Mouse (Mus musculus) retina, postnatal 1 day (tissue): Measurements from ENCODE around the gene L2hgdh.

ENCODE experiments used
- DNase-seq: peaks from one replicate; pipeline ENCODE4 v3.0.0-alpha.2; 2012

Gene L2hgdh

GRCm38 (mm10) chr12:69653973-69654372 is 70.7 kb downstream of the L2hgdh start:
- DNase-seq = peak; percentile 25

DNA sequence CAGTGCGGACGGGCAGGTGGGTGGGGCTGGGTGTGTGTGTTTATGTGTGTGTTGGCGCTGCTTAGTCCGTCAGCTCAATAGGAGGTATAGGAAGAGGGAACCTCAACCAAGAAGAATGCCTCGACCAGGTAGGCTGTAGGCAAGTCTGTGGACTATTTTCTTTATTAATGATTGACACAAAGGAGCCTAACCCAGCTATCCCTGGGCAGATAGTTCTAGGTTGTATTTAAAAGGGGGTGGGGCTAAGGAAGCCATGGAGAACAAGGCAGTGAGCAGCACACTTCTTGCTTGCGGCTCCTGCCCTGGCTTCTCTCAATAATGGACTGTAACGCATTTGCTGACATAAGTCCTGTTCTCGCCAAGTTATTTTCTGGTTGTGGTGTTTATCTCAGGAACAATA is 75.2 kb downstream of the L2hgdh start:
- DNase-seq = no peak

GRCm38 (mm10) chr12:69645821-69646616 is 78.7 kb downstream of the L2hgdh start:
- no peak for DNase-seq

DNA sequence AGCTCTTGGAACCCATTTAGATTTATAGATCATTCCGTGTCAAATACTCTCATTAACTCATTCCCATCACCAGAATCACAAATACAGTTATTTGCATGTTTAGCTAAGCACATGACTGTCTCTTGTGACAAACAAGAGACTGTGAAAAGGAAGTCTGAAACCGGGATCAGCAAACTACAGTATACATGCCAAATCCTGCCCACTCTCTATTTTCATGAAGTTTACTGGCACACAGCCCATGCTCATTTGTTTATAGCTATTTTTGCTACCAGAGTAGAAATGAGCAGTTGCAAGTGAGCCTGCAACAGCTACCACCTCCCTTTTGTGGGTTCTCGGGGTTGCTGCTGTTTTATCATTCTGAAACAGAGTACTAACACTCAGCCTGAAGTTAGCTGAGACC is 79.8 kb downstream of the L2hgdh start:
- no peak for DNase-seq

DNA sequence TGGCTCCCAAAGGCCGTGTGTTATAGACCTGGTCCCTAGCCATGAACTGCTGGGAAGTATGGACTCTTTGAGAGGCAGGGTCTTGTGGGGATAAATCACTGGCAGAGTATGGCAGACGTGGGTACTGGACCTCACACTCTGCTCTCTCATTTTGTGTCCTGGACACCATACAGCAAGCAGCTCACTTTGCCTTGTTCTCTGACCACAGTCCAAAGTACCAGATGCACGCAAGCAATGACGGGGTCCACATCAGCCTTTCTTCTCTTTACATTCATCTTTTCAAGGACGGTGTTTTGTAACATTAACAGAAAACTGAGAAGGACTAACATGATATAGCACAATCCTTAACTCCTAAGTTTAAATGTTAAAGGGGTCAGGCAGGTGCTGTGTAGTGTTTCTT is 81.8 kb downstream of the L2hgdh start:
- DNase-seq = no peak
